Mouse (Mus musculus): ENCODE results near the gene Cxcl2.
A peak's percentile ranks its signal among the peaks of the same experiment; 100 is the strongest.

Gene Cxcl2

DNA sequence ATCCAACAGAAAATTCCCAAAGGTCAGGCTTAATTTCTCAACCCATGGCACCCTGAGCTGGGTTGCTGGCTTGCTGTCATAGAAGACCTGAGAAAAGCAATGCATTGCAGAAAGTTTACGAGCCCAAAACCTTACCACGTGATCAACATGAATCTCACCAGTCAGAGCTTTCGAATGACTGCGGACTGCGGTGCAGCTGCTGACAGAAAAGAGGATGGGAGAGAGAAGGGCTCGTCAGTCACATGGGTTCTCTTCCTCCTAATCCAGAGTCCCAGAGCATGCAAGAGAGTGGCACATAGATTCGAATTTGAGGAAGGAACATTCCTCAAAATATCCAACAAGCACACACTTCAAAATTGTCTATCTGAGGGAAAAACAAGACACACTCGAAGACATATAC lies 9.4 kb upstream of the Cxcl2 start:
- DNase-seq (ENCODE audit: low spot score), result no peak

DNA sequence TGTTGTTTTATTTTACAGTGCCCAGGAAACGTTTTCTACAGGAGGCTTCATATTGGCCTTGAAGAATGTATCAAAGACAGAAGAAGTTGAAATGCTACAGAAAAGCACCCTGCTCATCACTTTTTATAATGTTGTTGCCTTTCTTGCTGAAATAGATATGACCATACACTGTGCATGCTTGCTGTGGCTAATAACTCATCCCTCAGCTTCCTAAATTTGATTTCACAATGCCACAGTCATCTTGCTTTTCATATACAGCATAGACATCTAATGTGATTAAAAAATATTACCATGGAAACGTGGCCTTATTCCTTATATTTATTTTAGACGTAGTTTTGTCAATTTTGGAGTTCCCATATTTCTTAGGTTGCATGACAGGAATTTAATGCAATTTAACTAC lies 6.2 kb upstream of the Cxcl2 start:
- DNase-seq (ENCODE audit: low spot score), result no peak

DNA sequence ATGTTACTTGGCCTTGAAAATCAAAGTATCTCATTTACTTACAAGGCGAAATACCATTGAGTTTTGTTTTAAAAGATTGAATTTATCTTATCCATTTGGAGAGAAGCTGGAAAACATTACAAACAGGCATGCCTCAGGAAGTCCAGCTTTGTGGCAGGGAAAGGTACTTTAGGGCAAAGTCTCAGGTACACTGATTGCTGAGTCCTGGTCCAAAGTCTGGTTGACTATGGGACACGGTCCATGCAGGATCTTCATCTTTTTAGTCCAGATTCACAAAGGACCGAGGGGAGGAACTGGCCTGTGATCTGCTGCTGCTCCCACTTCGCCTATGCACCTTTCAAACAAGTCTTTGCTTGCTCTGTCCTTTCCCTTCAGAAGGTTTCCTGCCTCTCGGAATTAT lies 4.4 kb upstream of the Cxcl2 start:
- DNase-seq (ENCODE audit: low spot score), result no peak

DNA sequence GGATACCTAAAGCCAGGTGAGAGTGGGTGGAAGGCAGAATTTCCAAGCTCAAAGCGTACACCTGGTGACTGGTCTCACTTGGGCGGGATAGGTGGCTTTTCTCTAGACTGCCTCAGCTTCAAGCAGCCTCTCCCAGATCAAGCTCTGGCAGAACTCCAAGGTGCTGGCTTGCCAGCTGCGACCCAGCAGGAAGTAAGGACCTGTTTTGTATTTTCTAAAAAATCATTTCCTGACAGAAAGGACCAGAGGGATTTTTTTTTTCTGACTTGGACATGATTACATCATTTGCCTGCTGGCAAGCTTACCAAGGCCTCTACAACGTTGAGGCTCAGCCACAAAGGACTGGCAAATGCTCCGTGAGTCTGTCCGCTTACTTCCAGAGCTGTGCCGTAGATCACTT lies 3.5 kb upstream of the Cxcl2 start:
- peak; percentile 48 for DNase-seq (ENCODE audit: low spot score)

GRCm38 (mm10) chr5:90900688-90901087 lies 3.0 kb upstream of the Cxcl2 start:
- DNase-seq (ENCODE audit: low spot score), result no peak

DNA sequence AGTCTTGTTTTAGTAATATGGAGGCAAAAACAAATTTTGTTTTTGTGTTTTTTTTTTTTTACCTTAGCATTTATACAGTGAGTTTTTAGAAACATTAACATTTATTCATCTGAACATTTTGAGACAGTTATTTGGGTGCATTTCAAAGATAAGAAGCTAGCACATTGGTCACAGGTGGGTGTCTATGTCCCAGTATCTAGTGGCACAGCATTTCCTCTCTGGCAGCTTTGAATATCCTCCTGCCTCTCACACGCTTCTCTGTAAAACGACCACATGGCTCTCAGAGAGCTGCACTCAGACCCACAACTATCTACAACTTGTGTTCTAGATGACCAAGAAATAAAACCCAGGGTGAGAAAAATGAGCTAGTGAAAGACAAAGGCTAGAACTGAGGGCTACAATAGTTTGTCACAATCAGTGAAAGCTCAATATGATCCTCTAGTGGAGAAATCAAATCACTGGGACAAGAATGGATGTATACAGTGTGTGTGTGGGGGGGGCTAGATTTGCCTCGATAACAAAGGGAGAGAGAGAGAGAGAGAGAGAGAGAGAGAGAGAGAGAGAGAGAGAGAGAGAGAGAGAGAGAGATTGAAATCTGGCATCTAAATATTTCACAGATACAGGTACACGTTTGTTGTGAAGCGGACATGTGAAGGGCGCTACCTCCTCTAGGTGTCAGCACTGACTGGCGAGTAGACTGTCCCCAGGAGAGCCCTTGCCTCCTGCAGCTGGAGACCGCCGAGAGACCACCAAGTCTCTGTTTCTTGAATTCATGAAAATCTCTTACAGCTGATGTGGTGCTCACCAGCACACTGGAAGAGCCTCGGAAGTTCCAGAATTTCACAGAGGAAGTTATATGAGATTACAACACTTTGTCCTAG lies 1.1 kb upstream of the Cxcl2 start:
- DNase-seq (ENCODE audit: low spot score), result no peak

DNA sequence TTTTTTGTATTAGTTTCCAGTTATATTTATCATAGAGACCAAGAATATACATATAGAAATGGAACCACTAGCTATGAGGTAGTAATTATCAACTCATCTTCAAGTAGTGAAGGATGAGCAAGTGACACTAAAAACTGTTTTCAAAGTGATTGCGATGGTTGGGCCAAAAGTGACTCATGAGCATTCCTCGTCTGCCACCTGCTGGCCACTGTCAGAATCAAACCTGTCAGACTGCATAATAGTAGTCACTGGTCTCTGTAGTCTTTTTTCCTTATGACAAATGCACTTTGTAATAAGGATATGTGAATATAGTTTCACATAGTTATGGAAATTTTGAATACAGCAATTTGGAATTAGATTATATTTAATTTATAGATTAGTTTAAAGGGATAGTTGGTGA lies 5.3 kb downstream of the Cxcl2 start:
- DNase-seq (ENCODE audit: low spot score), result peak; percentile 78

- DNase-seq (ENCODE audit: low spot score), result no peak
Observed at GRCm38 (mm10) chr5:90919495-90919894, 15.8 kb downstream of the Cxcl2 start.

- no peak for DNase-seq (ENCODE audit: low spot score)
Observed at GRCm38 (mm10) chr5:90922958-90923357, 19.3 kb downstream of the Cxcl2 start.

DNA sequence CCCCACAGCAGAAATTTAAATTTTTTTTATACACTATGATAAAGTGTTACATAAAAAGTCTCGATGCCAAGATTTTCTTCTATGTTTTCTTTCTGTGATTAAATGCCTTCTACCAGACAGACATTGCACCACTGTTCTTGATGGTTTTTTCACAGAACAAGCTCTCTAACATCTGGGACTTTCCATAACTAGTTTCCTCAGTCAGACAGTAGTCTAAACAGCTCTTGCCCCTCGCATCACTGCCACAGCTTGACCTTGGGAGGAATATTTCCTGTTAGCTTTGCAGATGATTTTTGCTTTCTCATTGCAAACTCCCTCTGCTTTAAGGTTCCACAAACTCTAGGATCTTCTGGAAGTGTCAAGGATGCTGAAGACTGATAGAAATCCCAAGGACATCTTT lies 26.9 kb downstream of the Cxcl2 start:
- no peak for DNase-seq (ENCODE audit: low spot score)

DNA sequence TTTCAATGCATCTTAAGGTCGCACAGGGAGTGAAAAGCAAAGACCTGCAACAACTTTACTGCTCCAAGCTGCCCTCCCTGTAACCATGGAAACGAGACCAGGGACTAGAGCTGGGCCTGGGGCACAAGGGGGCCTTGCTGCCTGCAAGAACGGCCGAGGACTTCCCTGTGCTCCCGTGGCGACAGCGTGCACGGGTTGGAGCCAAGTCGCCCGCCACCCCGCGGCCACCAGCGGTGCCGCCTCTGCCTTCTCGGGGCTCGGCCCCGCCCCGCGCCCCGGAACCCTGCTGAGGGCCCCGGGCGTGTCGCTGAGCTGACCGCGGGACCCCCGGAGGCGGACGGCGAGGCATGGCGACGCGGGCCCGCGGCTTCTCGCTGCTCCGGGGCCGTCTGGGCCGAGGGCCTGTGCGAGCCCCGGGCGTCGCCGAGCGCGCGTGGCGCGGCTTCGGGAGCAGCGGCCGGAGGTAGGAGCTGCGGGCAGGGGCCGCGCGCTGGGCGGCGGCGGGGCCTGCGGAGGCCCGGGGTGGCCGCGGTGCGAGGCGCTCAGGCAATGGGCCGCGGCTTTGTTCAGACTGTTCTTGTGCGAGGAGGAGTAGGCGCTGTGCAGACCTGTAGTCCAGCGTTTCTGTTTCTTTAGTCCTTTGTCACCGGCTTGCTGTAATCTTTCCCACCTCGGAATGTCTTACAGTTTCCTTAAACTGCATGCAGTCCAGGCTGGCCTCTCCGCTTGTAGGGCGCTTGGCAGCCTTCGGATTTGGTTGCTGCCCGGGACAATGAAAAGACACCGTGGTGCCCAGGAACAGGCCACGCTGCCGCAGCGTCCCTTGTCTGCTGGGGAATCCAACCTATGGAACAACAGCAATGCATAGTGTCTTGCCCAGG lies 27.5 kb downstream of the Cxcl2 start, which contains the start of gene Mthfd2l:
Gene Mthfd2l (plus strand): TSS at position 147 of the 881 bp plus-strand sequence.
- DNase-seq (ENCODE audit: low spot score), result peak; percentile 89

DNA sequence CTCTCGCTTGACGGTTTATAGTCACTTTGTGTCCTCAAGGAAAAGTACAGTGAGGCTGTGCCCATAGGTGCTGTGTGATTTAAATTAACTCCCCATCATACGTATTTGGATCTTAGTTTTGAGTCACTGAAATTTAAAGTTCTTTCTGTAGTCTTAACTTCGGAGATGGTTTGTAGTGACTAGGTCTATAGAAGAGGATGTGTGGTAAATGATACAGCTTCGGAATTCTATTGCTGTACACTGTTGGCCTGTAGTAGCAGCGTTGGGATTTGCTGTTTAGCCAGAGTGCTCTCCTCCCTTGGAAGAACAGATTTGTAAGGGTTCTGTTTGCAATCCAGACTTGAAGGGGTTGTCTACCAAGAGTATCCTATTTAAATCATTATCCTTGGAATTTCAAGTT lies 28.2 kb downstream of the Cxcl2 start:
- DNase-seq (ENCODE audit: low spot score), result no peak

DNA sequence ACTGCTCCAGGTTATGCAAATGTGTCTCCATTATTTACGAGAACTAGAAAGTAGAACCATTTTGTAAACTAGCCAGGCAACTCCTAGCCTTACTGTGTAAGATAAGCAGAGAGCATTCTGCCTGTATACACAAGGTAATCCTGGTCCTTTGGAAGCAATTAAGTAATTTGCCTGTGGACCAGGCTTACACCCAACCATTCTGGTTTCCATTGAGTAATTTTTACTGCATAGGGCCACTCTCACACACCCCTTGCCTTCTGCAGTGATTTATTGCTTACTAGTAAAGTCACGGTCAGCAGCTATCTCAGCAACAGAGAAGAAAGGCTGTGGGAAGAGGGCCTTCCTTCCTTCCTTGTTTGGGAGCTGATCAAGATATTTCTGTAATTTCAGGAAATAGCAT lies 33.0 kb downstream of the Cxcl2 start:
- DNase-seq (ENCODE audit: low spot score), result no peak

- DNase-seq (ENCODE audit: low spot score), result no peak
Observed at GRCm38 (mm10) chr5:90945453-90945852, 41.8 kb downstream of the Cxcl2 start.

- no peak for DNase-seq (ENCODE audit: low spot score)
Observed at GRCm38 (mm10) chr5:90949499-90949898, 45.8 kb downstream of the Cxcl2 start.

DNA sequence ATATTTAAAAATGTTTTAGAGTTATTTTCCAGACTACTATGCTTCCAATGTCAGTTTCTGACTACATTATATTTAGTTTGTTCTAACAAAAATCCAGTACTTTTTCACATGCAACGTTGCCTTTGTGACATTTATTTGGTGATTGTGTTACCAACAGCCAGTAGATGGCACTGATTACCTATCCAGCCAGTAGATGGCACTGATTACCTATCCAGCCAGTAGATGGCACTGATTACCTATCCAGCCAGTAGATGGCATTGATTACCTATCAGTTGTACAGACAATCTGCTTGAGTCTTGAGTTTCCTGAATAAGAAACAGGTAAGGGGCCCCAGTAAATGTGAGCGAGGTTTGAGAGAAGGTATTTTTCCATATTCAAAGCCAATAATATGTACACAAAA lies 47.8 kb downstream of the Cxcl2 start:
- no peak for DNase-seq (ENCODE audit: low spot score)

- no peak for DNase-seq (ENCODE audit: low spot score)
Observed at GRCm38 (mm10) chr5:90952731-90953481, 49.2 kb downstream of the Cxcl2 start.
